Mouse (Mus musculus): Measurements from ENCODE around the gene 9230112D13Rik. TPM values are rescaled to one million over a fixed set of nuclear protein-coding genes. Genes with fewer than 3 reads are reported as not detected.

Gene 9230112D13Rik
- polyA plus RNA-seq, 2 experiments, result not detected

- H3K4me1 ChIP-seq (ENCODE audit: control insufficient read depth, insufficient read depth, low read length), result peaks cover 2% of the 10 kb centered on the region; the same call in 1 of the 2 replicates
- H3K27ac ChIP-seq (replicated peaks; ENCODE audit: low read depth, low read length), result no peak overlapping the region
- H3K36me3 ChIP-seq (ENCODE audit: control insufficient read depth, insufficient read depth, low read length), result no peaks in the 10 kb centered on the region
- 90% methylated on average over 6 of the region's 6 CpGs for WGBS
- TF ChIP-seq POLR2A (IDR thresholded peaks at IDR 0.05; ENCODE audit: borderline replicate concordance, extremely low read depth, insufficient read depth, insufficient read length), result no peak
- no peak overlapping the region for H3K9ac ChIP-seq (ENCODE audit: low read depth, low read length, severe bottlenecking)
- ATAC-seq (ENCODE audit: low FRiP score, low read depth) (no peak), DNase-seq (ENCODE audit: low spot score) (no peak)
- H3K9me3 ChIP-seq (ENCODE audit: control insufficient read depth, low read length), result no peaks in the 10 kb centered on the region
- no peak overlapping the region for H3K4me3 ChIP-seq (replicated peaks; ENCODE audit: low read length)
- no peaks in the 10 kb centered on the region for H3K27me3 ChIP-seq (ENCODE audit: control insufficient read depth, insufficient read depth, low read length)
- no peak overlapping the region for H3K4me2 ChIP-seq (replicated peaks; ENCODE audit: low read depth, low read length, severe bottlenecking)
Measured at GRCm38 (mm10) chr14:34553470-34553869, 30.9 kb upstream of the 9230112D13Rik start.

GRCm38 (mm10) chr14:34552226-34552625, 29.6 kb upstream of the 9230112D13Rik start:
- H3K4me2 ChIP-seq (replicated peaks; ENCODE audit: low read depth, low read length, severe bottlenecking), result no peak overlapping the region
- WGBS, result 89% methylated on average over 5 of the region's 5 CpGs
- H3K27me3 ChIP-seq (ENCODE audit: control insufficient read depth, insufficient read depth, low read length), result no peaks in the 10 kb centered on the region
- H3K4me3 ChIP-seq (replicated peaks; ENCODE audit: low read length), result no peak overlapping the region
- no peak overlapping the region for H3K27ac ChIP-seq (replicated peaks; ENCODE audit: low read depth, low read length)
- no peak for TF ChIP-seq POLR2A (IDR thresholded peaks at IDR 0.05; ENCODE audit: borderline replicate concordance, extremely low read depth, insufficient read depth, insufficient read length)
- H3K36me3 ChIP-seq (ENCODE audit: control insufficient read depth, insufficient read depth, low read length), result no peaks in the 10 kb centered on the region
- H3K9ac ChIP-seq (ENCODE audit: low read depth, low read length, severe bottlenecking), result no peak overlapping the region
- DNase-seq (ENCODE audit: low spot score) (no peak), ATAC-seq (ENCODE audit: low FRiP score, low read depth) (no peak)
- 0 out of 2 replicates have a peak, but pooled peaks cover 5% of the 10 kb centered on the region for H3K4me1 ChIP-seq (ENCODE audit: control insufficient read depth, insufficient read depth, low read length)
- no peaks in the 10 kb centered on the region for H3K9me3 ChIP-seq (ENCODE audit: control insufficient read depth, low read length)

- H3K36me3 ChIP-seq (ENCODE audit: control insufficient read depth, insufficient read depth, low read length), result no peaks in the 10 kb centered on the region
- TF ChIP-seq POLR2A (IDR thresholded peaks at IDR 0.05; ENCODE audit: borderline replicate concordance, extremely low read depth, insufficient read depth, insufficient read length), result 0 out of 2 replicates have a peak, but pooled peaks have one; percentile 21
- ATAC-seq (ENCODE audit: low FRiP score, low read depth), result peak; percentile 89
- peak overlapping the region; percentile 70 for H3K9ac ChIP-seq (ENCODE audit: low read depth, low read length, severe bottlenecking)
- H3K9me3 ChIP-seq (ENCODE audit: control insufficient read depth, low read length), result no peaks in the 10 kb centered on the region
- H3K27ac ChIP-seq (replicated peaks; ENCODE audit: low read depth, low read length), result peak overlapping the region; percentile 79
- peak overlapping the region; percentile 55 for H3K4me2 ChIP-seq (replicated peaks; ENCODE audit: low read depth, low read length, severe bottlenecking)
- WGBS, result under 1% methylated on average over 52 of the region's 55 CpGs
- peak; percentile 89 for DNase-seq (ENCODE audit: low spot score)
- H3K27me3 ChIP-seq (ENCODE audit: control insufficient read depth, insufficient read depth, low read length), result no peaks in the 10 kb centered on the region
- 0 out of 2 replicates have a peak, but pooled peaks cover 5% of the 10 kb centered on the region for H3K4me1 ChIP-seq (ENCODE audit: control insufficient read depth, insufficient read depth, low read length)
- H3K4me3 ChIP-seq (replicated peaks; ENCODE audit: low read length), result peak overlapping the region; percentile 53
Measured at GRCm38 (mm10) chr14:34549004-34549671, 26.5 kb upstream of the 9230112D13Rik start.

- Histone ChIP-seq H3K9me3 (ENCODE audit: control insufficient read depth, low read length) (no peaks in the 10 kb centered on the region), H3K9ac (ENCODE audit: low read depth, low read length, severe bottlenecking) (peak overlapping the region; percentile 70), H3K36me3 (ENCODE audit: control insufficient read depth, insufficient read depth, low read length) (no peaks in the 10 kb centered on the region), H3K4me2 (replicated peaks; ENCODE audit: low read depth, low read length, severe bottlenecking) (peak overlapping the region; percentile 55), H3K27ac (replicated peaks; ENCODE audit: low read depth, low read length) (peak overlapping the region; percentile 79), H3K4me3 (replicated peaks; ENCODE audit: low read length) (peak overlapping the region; percentile 53), H3K27me3 (ENCODE audit: control insufficient read depth, insufficient read depth, low read length) (no peaks in the 10 kb centered on the region), H3K4me1 (ENCODE audit: control insufficient read depth, insufficient read depth, low read length) (0 out of 2 replicates have a peak, but pooled peaks cover 5% of the 10 kb centered on the region)
- ATAC-seq (ENCODE audit: low FRiP score, low read depth) (peak; percentile 48), DNase-seq (ENCODE audit: low spot score) (peak; percentile 64)
- 0 out of 2 replicates have a peak, but pooled peaks have one; percentile 34 for TF ChIP-seq POLR2A (IDR thresholded peaks at IDR 0.05; ENCODE audit: borderline replicate concordance, extremely low read depth, insufficient read depth, insufficient read length)
- under 1% methylated on average over 26 of the region's 27 CpGs for WGBS
Measured at GRCm38 (mm10) chr14:34548391-34549001, 25.9 kb upstream of the 9230112D13Rik start.

DNA sequence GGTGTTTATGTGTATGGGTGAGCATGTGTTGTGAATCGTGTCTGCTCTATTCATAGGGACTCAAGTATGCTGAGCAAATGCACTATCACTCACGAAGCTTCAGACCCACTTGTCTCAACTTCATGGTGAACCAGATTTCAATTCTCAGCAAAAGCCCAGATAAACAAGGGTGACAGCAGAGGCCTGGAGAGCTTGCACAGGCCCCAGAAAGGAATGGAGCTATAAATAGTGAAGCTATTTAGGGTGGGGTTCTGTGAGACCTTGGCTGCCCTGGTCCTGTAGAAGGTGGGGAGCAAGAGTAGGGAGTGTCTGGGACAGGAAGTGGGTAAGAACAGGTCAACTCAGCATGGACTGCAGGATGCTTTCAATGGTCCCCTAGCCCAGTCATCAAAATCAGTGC, 21.9 kb upstream of the 9230112D13Rik start:
- DNase-seq (ENCODE audit: low spot score), result no peak
- H3K27me3 ChIP-seq (ENCODE audit: control insufficient read depth, insufficient read depth, low read length), result no peaks in the 10 kb centered on the region
- 0 out of 2 replicates have a peak, but pooled peaks cover 5% of the 10 kb centered on the region for H3K4me1 ChIP-seq (ENCODE audit: control insufficient read depth, insufficient read depth, low read length)
- WGBS, result 81% methylated on average over 2 of the region's 2 CpGs
- no peaks in the 10 kb centered on the region for H3K9me3 ChIP-seq (ENCODE audit: control insufficient read depth, low read length)
- no peak overlapping the region for H3K9ac ChIP-seq (ENCODE audit: low read depth, low read length, severe bottlenecking)
- H3K36me3 ChIP-seq (ENCODE audit: control insufficient read depth, insufficient read depth, low read length), result no peaks in the 10 kb centered on the region
- no peak overlapping the region for H3K4me3 ChIP-seq (replicated peaks; ENCODE audit: low read length)
- no peak for ATAC-seq (ENCODE audit: low FRiP score, low read depth)
- H3K27ac ChIP-seq (replicated peaks; ENCODE audit: low read depth, low read length), result no peak overlapping the region
- no peak for TF ChIP-seq POLR2A (IDR thresholded peaks at IDR 0.05; ENCODE audit: borderline replicate concordance, extremely low read depth, insufficient read depth, insufficient read length)
- H3K4me2 ChIP-seq (replicated peaks; ENCODE audit: low read depth, low read length, severe bottlenecking), result no peak overlapping the region
